Mouse (Mus musculus) gastrocnemius, postnatal 14 days (tissue): ENCODE measurements at regions not wholly inside any gene's neighbourhood (a gene's known extent, or its start where the extent isn't known, plus 50 kb on each side); places are given as distances from the start of the nearest gene placed in this dataset.

Source experiments
- DNase-seq: peaks from one replicate; pipeline ENCODE4 v3.0.0; 2021; ENCODE audit warnings: mixed read lengths
- intact Hi-C: fragments of 180-260 bp; cut with DNase I; formaldehyde crosslinking; loops from one replicate; pipeline ENCODE4 v1.15.1; 2025; ENCODE audit warnings: low total_unique reads

DNA sequence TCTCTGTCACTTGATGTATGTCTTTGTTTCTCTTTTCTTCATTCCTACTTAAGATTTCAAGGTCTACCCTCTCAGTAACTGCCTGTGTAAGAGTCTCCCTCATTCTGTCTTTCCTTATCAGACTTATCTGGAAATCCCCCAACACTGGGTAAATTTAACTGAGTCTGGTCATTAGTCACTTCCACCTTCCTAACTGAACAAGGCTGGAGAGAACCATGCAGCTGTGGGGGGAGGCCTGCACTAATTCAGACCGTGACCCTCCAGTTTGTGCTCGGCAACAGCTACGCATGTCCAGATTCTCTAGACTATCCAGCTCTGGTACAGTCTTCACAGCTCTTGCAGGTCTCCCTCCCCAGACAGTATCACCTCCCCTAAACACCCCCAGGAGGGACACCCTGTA lies 103.3 kb downstream of the Prox1 start:
- intact Hi-C loops: no loop called here
- no peak for DNase-seq

DNA sequence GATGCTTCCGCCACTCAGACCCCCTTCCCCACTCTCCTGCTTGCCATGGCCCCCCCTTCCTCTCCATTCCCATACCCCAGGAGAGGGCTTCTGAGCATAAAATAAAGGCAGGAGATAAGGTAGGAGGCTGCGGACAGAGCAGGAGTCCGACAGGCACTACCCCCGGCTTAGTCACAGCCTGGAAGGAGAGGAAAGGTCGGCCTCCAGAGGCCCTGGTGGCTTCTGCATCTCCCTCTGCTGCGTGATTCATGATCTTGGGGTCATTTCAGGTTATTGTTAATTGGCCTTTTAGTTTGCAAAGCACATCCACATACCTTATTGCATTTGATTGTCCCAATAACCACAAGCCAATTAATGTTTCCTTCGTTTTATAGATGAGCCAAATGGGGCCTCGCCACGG lies 104.1 kb downstream of the Prox1 start:
- DNase-seq: no peak
- intact Hi-C loops: no loop called here

- DNase-seq: no peak
- intact Hi-C loops: no loop called here
These were observed 108.8 kb downstream of the Prox1 start for GRCm38 (mm10) chr1:190061560-190062295.

DNA sequence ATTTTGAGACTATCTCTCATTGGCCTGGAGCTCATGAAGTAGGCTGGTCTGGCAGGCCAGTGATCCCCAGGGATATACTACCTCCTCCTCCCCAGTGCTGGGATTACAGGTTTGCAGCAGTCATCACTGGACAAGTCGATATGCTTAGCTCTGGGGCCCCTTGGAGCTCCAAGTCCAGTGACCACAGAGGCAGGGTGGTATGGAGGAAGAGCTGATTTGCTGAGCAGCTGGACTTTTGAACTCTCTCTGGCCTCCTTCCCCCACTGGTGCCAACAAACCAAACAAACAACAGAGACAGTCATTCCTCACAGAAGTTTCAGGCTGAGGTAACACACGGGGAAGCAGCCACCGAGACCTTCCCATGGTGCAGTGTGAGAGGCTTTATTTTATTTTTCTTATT lies 111.5 kb downstream of the Prox1 start:
- intact Hi-C loops: no loop called here
- DNase-seq: no peak

GRCm38 (mm10) chr1:190056931-190057330 lies 113.6 kb downstream of the Prox1 start:
- intact Hi-C loops: no loop called here
- no peak for DNase-seq

GRCm38 (mm10) chr1:190051903-190052302 lies 118.6 kb downstream of the Prox1 start:
- no peak for DNase-seq
- intact Hi-C loops: no loop called here

- intact Hi-C loops: loop anchor here (5.0 to 10.0 kb wide), 2 partner anchors 646 to 749 kb away; no protein-coding TSS in a partner anchor
- no peak for DNase-seq
These were observed 121.9 kb downstream of the Prox1 start for GRCm38 (mm10) chr1:190048521-190049170.

- DNase-seq: no peak
- intact Hi-C loops: loop anchor here (5.0 to 10.0 kb wide), 2 partner anchors 648 to 750 kb away; no protein-coding TSS in a partner anchor
These were observed 123.3 kb downstream of the Prox1 start for GRCm38 (mm10) chr1:190047201-190047600.

- intact Hi-C loops: loop anchor here (5.0 to 10.0 kb wide), 2 partner anchors 649 to 752 kb away; no protein-coding TSS in a partner anchor
These were observed 123.6 kb upstream of the Smyd2 start for GRCm38 (mm10) chr1:190045797-190046196.

GRCm38 (mm10) chr1:190044036-190044435 lies 121.9 kb upstream of the Smyd2 start:
- intact Hi-C loops: loop anchor here (10.0 kb wide), 1 partner anchor 651 kb away; no protein-coding TSS in a partner anchor
- no peak for DNase-seq

More at GRCm38 (mm10) chr1:190045797-190046196, 123.6 kb upstream of the Smyd2 start:
- peak; percentile 16 for DNase-seq

DNA sequence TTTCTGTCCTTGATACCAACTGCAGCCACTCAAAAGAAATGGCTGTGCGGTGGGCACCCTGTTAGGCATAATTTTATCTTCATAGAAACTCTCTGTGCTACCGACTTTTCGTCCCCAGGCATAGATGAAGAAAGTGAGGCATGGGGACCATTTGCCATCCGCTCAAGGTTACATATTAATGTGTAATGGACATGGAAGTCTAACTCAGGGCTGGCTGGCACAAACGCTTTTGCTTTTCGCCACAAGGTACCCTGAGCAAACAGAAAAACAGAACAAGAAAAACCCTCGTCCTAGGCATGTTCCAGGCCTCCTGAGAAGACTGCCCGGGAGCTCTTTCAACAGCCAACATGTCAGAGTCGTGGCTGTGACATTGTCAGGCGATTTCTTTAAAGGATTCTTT lies 121.0 kb upstream of the Smyd2 start:
- intact Hi-C loops: loop anchor here (10.0 kb wide), 1 partner anchor 652 kb away; no protein-coding TSS in a partner anchor
- DNase-seq: no peak

DNA sequence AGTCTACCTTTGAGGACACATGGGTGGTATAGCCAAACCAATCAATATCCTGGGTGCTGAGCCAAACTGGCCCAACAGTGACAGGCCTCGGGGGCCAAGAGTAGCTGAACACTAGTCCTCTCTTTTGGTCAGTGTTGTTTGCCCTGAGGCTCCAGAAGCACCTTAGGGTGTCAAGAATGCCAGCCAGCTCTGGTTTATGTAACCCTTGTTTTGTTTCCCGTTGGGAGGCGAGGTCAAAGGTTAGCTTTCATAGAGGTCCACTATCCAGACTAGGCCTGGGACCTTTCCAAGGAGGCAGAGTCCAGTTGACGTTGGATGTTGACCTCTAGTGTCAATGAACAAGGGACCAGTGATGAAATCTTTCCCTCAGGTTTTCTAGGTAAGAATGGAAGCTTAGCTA lies 120.0 kb upstream of the Smyd2 start:
- intact Hi-C loops: loop anchor here (10.0 kb wide), 1 partner anchor 653 kb away; no protein-coding TSS in a partner anchor
- DNase-seq: no peak

- intact Hi-C loops: loop anchor here (10.0 kb wide), 1 partner anchor 654 kb away; no protein-coding TSS in a partner anchor
- DNase-seq: no peak
These were observed 119.0 kb upstream of the Smyd2 start for GRCm38 (mm10) chr1:190041096-190041706.

DNA sequence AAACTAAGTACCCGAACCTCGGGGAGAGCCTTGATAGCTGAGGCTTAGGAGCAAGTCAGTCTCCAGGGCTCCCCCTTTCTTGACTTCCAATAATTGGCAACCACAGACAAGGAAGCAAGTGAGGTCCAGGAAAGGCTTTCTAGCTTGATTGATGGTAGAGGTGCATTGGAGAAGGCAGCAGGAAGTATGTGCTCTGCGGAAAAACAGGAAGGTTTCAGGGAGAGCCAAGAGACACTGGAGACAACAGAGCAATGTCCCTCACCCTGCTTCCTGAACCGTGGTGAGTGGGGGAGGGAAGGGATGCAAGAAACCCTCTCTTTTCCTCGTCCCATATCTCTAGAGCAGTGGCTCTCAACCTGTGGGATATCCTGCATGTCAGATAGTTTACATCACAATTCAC lies 115.9 kb upstream of the Smyd2 start:
- intact Hi-C loops: no loop called here
- DNase-seq: no peak

DNA sequence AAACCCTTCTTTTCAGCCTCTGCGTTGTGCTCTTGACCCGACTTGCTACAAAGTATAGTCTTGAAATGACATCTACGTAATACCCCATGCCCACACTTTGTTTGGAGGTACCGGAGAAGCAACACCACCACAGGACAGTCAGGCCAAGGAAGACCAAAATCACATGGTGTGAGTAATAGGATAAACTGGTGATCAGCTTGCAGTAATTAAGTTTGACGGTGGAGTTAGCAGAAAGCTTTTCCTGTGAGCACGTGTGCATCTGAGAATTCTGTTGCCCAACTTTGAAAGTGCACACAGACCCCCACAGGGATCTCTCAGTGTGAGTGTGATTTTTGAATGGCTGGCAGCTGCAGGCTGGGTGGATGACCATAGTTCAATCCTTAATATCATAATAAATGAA lies 114.6 kb upstream of the Smyd2 start:
- no peak for DNase-seq
- intact Hi-C loops: no loop called here

DNA sequence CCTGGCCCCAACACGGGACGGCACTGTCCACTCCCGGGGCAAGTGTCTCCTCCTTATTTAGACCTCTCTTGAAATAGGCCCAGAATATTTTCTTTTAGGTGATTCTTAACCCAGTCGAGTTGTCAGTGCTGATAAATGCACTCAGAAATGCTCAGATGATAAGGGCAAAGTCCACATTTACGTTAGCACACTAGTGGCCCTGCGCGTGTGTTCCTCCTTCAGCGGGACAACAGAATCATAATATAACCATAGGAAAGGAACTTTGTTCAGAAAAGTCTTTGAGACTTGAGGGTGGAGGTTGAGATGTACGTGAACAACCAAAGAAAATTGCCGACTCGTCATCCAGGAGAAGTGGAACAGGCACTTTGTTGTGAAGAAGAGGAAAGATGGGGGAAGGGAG lies 113.8 kb upstream of the Smyd2 start:
- intact Hi-C loops: no loop called here
- no peak for DNase-seq

DNA sequence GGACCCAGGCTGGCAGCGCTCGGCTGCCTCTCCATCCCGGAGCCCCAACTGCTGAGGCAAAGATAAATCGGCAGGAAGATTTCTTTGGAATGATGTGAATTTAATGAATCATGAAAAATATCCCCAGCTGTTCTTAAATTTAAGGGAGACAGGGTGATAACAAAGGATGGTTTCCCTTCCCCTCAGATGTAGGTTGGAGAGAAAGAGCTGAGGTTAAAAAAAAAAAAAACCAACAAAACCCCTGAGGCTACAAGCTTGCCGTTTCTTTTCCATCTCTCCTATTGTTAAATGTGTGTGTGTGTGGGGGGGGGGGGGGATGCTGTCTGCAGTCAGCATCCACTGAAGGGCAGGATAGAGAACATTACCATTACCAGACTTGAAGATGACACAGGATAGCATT lies 111.9 kb upstream of the Smyd2 start:
- DNase-seq: no peak
- intact Hi-C loops: no loop called here

GRCm38 (mm10) chr1:190027536-190027935 lies 105.4 kb upstream of the Smyd2 start:
- no peak for DNase-seq
- intact Hi-C loops: no loop called here

DNA sequence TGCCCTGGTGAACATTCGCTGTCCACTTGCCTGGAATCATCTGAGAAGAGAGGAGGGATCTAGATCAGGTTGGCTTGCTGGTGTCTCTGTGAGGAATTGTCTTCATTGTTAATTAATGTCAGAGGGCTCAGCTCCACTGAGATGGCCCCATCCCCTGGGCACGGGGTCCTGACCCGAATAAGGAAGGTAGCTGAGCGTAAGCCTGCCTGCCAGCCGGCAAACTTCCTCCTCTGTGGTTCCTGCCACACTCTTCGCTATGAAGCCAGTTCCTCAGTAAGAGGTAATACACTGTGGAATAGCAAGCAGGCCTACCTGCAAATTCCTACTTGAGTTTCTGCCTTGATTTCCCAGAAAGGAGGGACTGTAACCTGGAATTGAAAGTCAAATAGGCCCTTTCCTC lies 87.3 kb upstream of the Smyd2 start:
- intact Hi-C loops: no loop called here
- no peak for DNase-seq

DNA sequence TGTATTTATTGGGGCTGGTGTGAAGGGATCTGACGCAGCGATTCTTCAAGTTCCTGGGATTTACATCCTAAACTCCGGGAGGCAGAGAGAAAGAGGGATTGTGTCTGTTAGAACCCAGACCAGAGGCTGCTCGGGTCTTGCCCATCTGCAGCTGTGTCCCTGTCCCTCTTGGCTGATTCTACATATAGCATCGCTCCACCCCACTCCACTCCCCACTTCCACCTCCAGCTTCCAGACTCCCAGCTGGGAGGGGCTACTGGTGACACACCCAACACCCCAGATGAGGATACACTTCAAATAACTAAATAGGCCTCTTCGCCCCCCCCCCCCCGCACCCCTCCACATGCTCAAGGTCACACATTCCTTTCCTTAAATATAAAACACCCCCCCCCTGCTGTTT lies 85.1 kb upstream of the Smyd2 start:
- no peak for DNase-seq
- intact Hi-C loops: no loop called here
